Mouse (Mus musculus): ENCODE data around the gene Cers1.

Cers1 gene

GRCm38 (mm10) chr8:70316511-70317504, 1.2 kb downstream of the Cers1 start:
- no peak for DNase-seq

- DNase-seq, result no peak
Observed at GRCm38 (mm10) chr8:70317872-70318271, 2.3 kb downstream of the Cers1 start.

GRCm38 (mm10) chr8:70323716-70324115, 8.1 kb downstream of the Cers1 start:
- DNase-seq, result no peak

GRCm38 (mm10) chr8:70327512-70327911, 11.9 kb downstream of the Cers1 start:
- DNase-seq, result no peak

- no peak for DNase-seq
Observed at GRCm38 (mm10) chr8:70329124-70329834, 13.7 kb downstream of the Cers1 start, which contains the start of gene Gdf1. Gene Gdf1, plus strand, starts transcription at chr8:70329817.

- DNase-seq, result no peak
Observed at GRCm38 (mm10) chr8:70329835-70330740, 14.5 kb downstream of the Cers1 start.

- peak; percentile 15 for DNase-seq
Observed at GRCm38 (mm10) chr8:70330741-70331364, 15.3 kb downstream of the Cers1 start.

GRCm38 (mm10) chr8:70331526-70331925, 16.0 kb downstream of the Cers1 start:
- no peak for DNase-seq

GRCm38 (mm10) chr8:70332070-70332877, 16.7 kb downstream of the Cers1 start:
- DNase-seq, result peak; percentile 21

GRCm38 (mm10) chr8:70332878-70333202, 17.3 kb downstream of the Cers1 start:
- DNase-seq, result no peak

GRCm38 (mm10) chr8:70338931-70339330, 23.4 kb downstream of the Cers1 start:
- DNase-seq, result no peak

- no peak for DNase-seq
Observed at GRCm38 (mm10) chr8:70340659-70341058, 25.1 kb downstream of the Cers1 start.

- DNase-seq, result no peak
Observed at GRCm38 (mm10) chr8:70342007-70342406, 26.4 kb downstream of the Cers1 start.

GRCm38 (mm10) chr8:70343076-70343475, 27.5 kb downstream of the Cers1 start:
- DNase-seq, result no peak

- DNase-seq, result peak; percentile 46
Observed at GRCm38 (mm10) chr8:70343696-70344095, 28.1 kb downstream of the Cers1 start.

GRCm38 (mm10) chr8:70344279-70344678, 28.7 kb downstream of the Cers1 start:
- DNase-seq, result no peak

GRCm38 (mm10) chr8:70347443-70347842, 31.9 kb downstream of the Cers1 start:
- DNase-seq, result no peak

- no peak for DNase-seq
Observed at GRCm38 (mm10) chr8:70347860-70348420, 32.4 kb downstream of the Cers1 start.

GRCm38 (mm10) chr8:70351035-70351999, 35.7 kb downstream of the Cers1 start:
- peak; percentile 18 for DNase-seq

- DNase-seq, result no peak
Observed at GRCm38 (mm10) chr8:70352000-70352384, 36.4 kb downstream of the Cers1 start.

Measured in thymus, postnatal 14 days (tissue).